Comparison of ENCODE assay signal across 15 mouse cellular contexts in genomic region chr17:6141344-6141743, GRCm38 (mm10).
"Had no signal": no experiment of that assay in that cellular context is flagged by ENCODE, and none has a peak within 500 bp of the region (broad histone marks: within the 10 kb centered on the region; RNA-seq: fewer than 3 reads in every experiment).

No protein-coding gene starts in this region.

- H3K4me2 ChIP-seq: liver, embryonic 12.5 days; lung, embryonic 14.5 days; midbrain, embryonic 11.5 days; midbrain, embryonic 15.5 days had no signal

- H3K27ac ChIP-seq: layer of hippocampus, adult 2 months; liver, embryonic 12.5 days; macrophage; midbrain, embryonic 15.5 days had no signal

- H3K27me3 ChIP-seq: liver, embryonic 12.5 days; midbrain, embryonic 15.5 days had no signal

- DNase-seq: kidney, adult 9 months; kidney, postnatal 10 days; kidney, postnatal 4 days; left cerebral cortex, postnatal 4 days; right cerebral cortex, adult 18-20 months; right cerebral cortex, postnatal 25 days; thymus, adult 18-20 months; thymus, postnatal 14 days had no signal

- H3K9me3 ChIP-seq: liver, embryonic 12.5 days; megakaryocyte, embryonic 14.5 days; midbrain, embryonic 15.5 days had no signal

- H3K9ac ChIP-seq: liver, embryonic 12.5 days; lung, embryonic 14.5 days; midbrain, embryonic 15.5 days had no signal

- H3K36me3 ChIP-seq: liver, embryonic 12.5 days had no signal

- H3K4me1 ChIP-seq: liver, embryonic 12.5 days; megakaryocyte, embryonic 14.5 days; midbrain, embryonic 15.5 days had no signal

- H3K4me3 ChIP-seq: layer of hippocampus, adult 2 months; liver, embryonic 12.5 days; megakaryocyte, embryonic 14.5 days; midbrain, embryonic 15.5 days had no signal

- ATAC-seq: liver, embryonic 12.5 days; midbrain, embryonic 15.5 days had no signal
